Mouse (Mus musculus) heart, adult 2 months (tissue): ENCODE data around the gene Slc51b.

Experiments used
- CTCF ChIP-seq: fragments of 200-600 bp; IDR thresholded peaks from 2 replicates; pipeline ENCODE4 v1.8.1; 2022; ENCODE audit warnings: antibody characterized with exemption, mild to moderate bottlenecking, moderate library complexity
- EP300 ChIP-seq: fragments of 200-500 bp; IDR thresholded peaks from 2 replicates; pipeline ENCODE4 v1.6.1; 2011; ENCODE audit warnings: low read depth, low read length, control low read depth; ENCODE audit not compliant: insufficient read depth

GRCm38 (mm10) chr9:65465241-65465640 is 42.5 kb upstream of the Slc51b start:
- TF ChIP-seq CTCF, result no peak
- no peak for TF ChIP-seq EP300
